Mouse (Mus musculus): ENCODE measurements around the gene Gfpt1.

DNA sequence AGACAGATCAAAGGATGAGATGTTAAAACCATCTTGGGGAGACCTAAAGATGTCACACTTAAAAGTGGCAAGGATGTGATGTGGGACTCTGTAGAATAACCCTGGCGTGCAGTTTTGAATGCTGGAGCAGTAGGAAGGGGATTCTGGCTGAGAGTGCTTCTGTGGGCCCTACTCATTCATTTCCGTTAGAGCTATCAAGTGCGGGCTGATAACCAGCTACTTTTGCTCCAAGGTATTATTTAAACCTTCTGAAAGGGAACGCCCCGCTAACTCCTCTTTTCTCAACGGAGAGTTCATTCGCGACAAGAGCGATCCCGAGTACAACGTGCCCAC, 676 bp upstream of the Gfpt1 start:
- no peak for TF ChIP-seq TAL1 (IDR thresholded peaks at IDR 0.05; ENCODE audit: low read length)
- no peak for TF ChIP-seq GATA1 (IDR thresholded peaks at IDR 0.05; ENCODE audit: low read length)

Data from erythroblast, embryonic 14.5 days (primary cell).